Mouse (Mus musculus) cerebellum, adult 11 months (tissue): ENCODE measurements at regions not wholly inside any gene's neighbourhood (a gene's known extent, or its start where the extent isn't known, plus 50 kb on each side); places are given as distances from the start of the nearest gene placed in this dataset.
A peak's percentile ranks its signal among the peaks of the same experiment; 100 is the strongest.

ENCODE experiments used
- DNase-seq: peaks from one replicate; pipeline ENCODE4 v3.0.0; 2022

- no peak for DNase-seq
Observed at GRCm38 (mm10) chr9:61815995-61816394, 98.3 kb downstream of the Rplp1 start.

- no peak for DNase-seq
Observed at GRCm38 (mm10) chr9:61813291-61813690, 101.1 kb downstream of the Rplp1 start.

GRCm38 (mm10) chr9:61812315-61812714, 102.0 kb downstream of the Rplp1 start:
- DNase-seq = no peak

GRCm38 (mm10) chr9:61810456-61810855, 103.9 kb downstream of the Rplp1 start:
- DNase-seq = no peak

GRCm38 (mm10) chr9:61808351-61809225, 105.8 kb downstream of the Rplp1 start:
- DNase-seq = no peak

GRCm38 (mm10) chr9:61805971-61806370, 108.4 kb downstream of the Rplp1 start:
- DNase-seq = no peak

GRCm38 (mm10) chr9:61803555-61803954, 110.8 kb downstream of the Rplp1 start:
- DNase-seq = no peak

GRCm38 (mm10) chr9:61802694-61803093, 111.6 kb downstream of the Rplp1 start:
- no peak for DNase-seq

GRCm38 (mm10) chr9:61799535-61799934, 114.8 kb downstream of the Rplp1 start:
- DNase-seq = no peak

GRCm38 (mm10) chr9:61795910-61796309, 118.4 kb downstream of the Rplp1 start:
- DNase-seq = no peak

- peak; percentile 80 for DNase-seq
Observed at GRCm38 (mm10) chr9:61791435-61792064, 122.8 kb downstream of the Rplp1 start.

- no peak for DNase-seq
Observed at GRCm38 (mm10) chr9:61790849-61791248, 123.5 kb downstream of the Rplp1 start.

- DNase-seq = no peak
Observed at GRCm38 (mm10) chr9:61789066-61789897, 125.1 kb downstream of the Rplp1 start.

- no peak for DNase-seq
Observed at GRCm38 (mm10) chr9:61781469-61781868, 132.9 kb downstream of the Rplp1 start.

- DNase-seq = peak; percentile 72
Observed at GRCm38 (mm10) chr9:61780186-61780939, 134.0 kb downstream of the Rplp1 start.

GRCm38 (mm10) chr9:61779165-61779564, 135.2 kb downstream of the Rplp1 start:
- DNase-seq = no peak

- no peak for DNase-seq
Observed at GRCm38 (mm10) chr9:61776446-61776845, 137.9 kb downstream of the Rplp1 start.

GRCm38 (mm10) chr9:61770207-61770955, 144.0 kb downstream of the Rplp1 start:
- DNase-seq = no peak

GRCm38 (mm10) chr9:61766187-61766586, 148.2 kb downstream of the Rplp1 start:
- DNase-seq = no peak

GRCm38 (mm10) chr9:61765366-61765765, 149.0 kb downstream of the Rplp1 start:
- no peak for DNase-seq

GRCm38 (mm10) chr9:61757806-61758205, 156.5 kb downstream of the Rplp1 start:
- no peak for DNase-seq
